14 mouse cellular contexts compared by ENCODE assay signal in the genomic region with DNA sequence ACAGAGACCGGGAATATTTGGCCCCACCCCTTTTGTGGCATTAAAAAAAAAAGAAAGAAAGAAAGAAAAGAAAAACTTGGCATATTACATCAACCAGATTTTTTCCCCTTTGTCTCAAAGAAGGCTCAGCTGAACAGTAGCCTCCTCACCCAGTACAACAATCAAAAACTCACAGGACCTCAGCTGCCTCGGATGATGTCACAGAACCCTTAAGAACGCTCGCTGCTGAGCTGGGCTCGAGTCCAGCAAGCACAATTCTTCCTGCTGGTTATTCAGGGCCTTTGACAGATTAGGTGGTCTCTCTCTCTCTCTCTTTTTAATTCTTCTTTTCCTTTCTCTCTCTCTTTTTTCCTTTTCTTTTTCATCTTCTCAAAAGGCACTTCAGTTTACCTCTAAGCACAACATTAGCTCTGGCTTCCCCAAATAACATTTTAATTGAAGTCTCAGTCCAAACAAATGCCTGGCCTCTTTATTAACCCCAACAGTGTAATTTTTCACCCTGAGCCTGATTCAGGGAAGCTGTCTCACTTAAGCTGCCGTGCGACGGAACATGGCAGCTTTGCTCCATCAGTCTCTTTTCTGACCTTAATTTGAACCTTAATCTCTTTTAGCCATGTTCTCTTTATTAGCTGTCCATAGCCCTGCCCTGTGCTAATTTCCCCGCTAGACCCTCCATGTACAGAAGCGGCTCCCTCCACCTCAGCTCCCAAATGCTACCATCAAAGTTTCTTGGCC. TPM values are rescaled to one million over a fixed set of nuclear protein-coding genes. Genes with fewer than 3 reads are reported as not detected.
DNase-seq lines count a peak whose midpoint lies in the region; ATAC-seq lines count a peak whose summit lies in the region.
"Had no signal": no experiment of that assay in that cellular context is flagged by ENCODE, and none has a peak within 500 bp of the region (broad histone marks: within the 10 kb centered on the region; RNA-seq: fewer than 3 reads in every experiment).

No protein-coding gene starts in this region.

- no peaks in the 10 kb centered on the region for H3K36me3 ChIP-seq in forebrain, embryonic 11.5 days (ENCODE audit: control insufficient read depth, insufficient read depth, low read length)
- H3K36me3 ChIP-seq in forebrain, embryonic 10.5 days (replicated peaks) = no peaks in the 10 kb centered on the region
- H3K36me3 ChIP-seq in hindbrain, embryonic 16.5 days (ENCODE audit: control insufficient read depth, insufficient read depth, low read length) = no peaks in the 10 kb centered on the region
- H3K36me3 ChIP-seq in intestine, embryonic 16.5 days (ENCODE audit: control insufficient read depth, insufficient read depth, low read length) = no peaks in the 10 kb centered on the region

- H3K4me2 ChIP-seq in forebrain, embryonic 11.5 days (ENCODE audit: low read depth, low read length, severe bottlenecking) = no peak overlapping the region
- no peak overlapping the region for H3K4me2 ChIP-seq in hindbrain, embryonic 16.5 days (ENCODE audit: low read length)
- no peak overlapping the region for H3K4me2 ChIP-seq in intestine, embryonic 16.5 days (ENCODE audit: low read depth, low read length)

- 10% methylated on average over 10 of the region's 10 CpGs for WGBS in forebrain, embryonic 11.5 days
- WGBS in forebrain, embryonic 10.5 days = 24% methylated on average over 10 of the region's 10 CpGs
- WGBS in hindbrain, embryonic 16.5 days = 20% methylated on average over 10 of the region's 10 CpGs
- 36% methylated on average over 10 of the region's 10 CpGs for WGBS in intestine, embryonic 16.5 days

- no peaks in the 10 kb centered on the region; the same call in 1 of the 2 replicates for H3K27me3 ChIP-seq in forebrain, embryonic 11.5 days (ENCODE audit: control insufficient read depth, insufficient read depth, low read length)
- peaks cover 77% of the 10 kb centered on the region for H3K27me3 ChIP-seq in forebrain, embryonic 10.5 days (ENCODE audit: poor library complexity, severe bottlenecking)
- no peaks in the 10 kb centered on the region for H3K27me3 ChIP-seq in hindbrain, embryonic 16.5 days (replicated peaks; ENCODE audit: control insufficient read depth, insufficient read depth, low read length)
- no peaks in the 10 kb centered on the region for H3K27me3 ChIP-seq in intestine, embryonic 16.5 days (replicated peaks; ENCODE audit: control insufficient read depth, insufficient read depth, low read length)

- H3K27ac ChIP-seq in forebrain, embryonic 11.5 days (ENCODE audit: low read depth, low read length) = no peak overlapping the region
- H3K27ac ChIP-seq in forebrain, embryonic 10.5 days = no peak overlapping the region; the same call in 1 of the 2 replicates
- H3K27ac ChIP-seq in hindbrain, embryonic 16.5 days (ENCODE audit: low read depth, low read length) = no peak overlapping the region
- H3K27ac ChIP-seq in intestine, embryonic 16.5 days (ENCODE audit: low read length) = no peak overlapping the region

- peak; percentile 73 for ATAC-seq in forebrain, embryonic 11.5 days (replicated peaks; ENCODE audit: low FRiP score)
- peak; percentile 54; the same call in 1 of the 2 replicates for ATAC-seq in hindbrain, embryonic 16.5 days
- ATAC-seq in intestine, embryonic 16.5 days = no peak

- peaks cover 5% of the 10 kb centered on the region for H3K4me1 ChIP-seq in forebrain, embryonic 11.5 days (replicated peaks; ENCODE audit: control insufficient read depth, insufficient read depth, low read length)
- peaks cover 42% of the 10 kb centered on the region for H3K4me1 ChIP-seq in forebrain, embryonic 10.5 days
- peaks cover 9% of the 10 kb centered on the region for H3K4me1 ChIP-seq in hindbrain, embryonic 16.5 days (ENCODE audit: control insufficient read depth, insufficient read depth, low read depth, low read length)
- no peaks in the 10 kb centered on the region for H3K4me1 ChIP-seq in intestine, embryonic 16.5 days (ENCODE audit: control insufficient read depth, insufficient read depth, low read length)

- no peak overlapping the region for H3K4me3 ChIP-seq in forebrain, embryonic 11.5 days (ENCODE audit: low read depth, low read length)
- H3K4me3 ChIP-seq in forebrain, embryonic 10.5 days = no peak overlapping the region
- no peak overlapping the region for H3K4me3 ChIP-seq in hindbrain, embryonic 16.5 days (ENCODE audit: low read length)
- no peak overlapping the region for H3K4me3 ChIP-seq in intestine, embryonic 16.5 days (ENCODE audit: low read length)

- no peak for DNase-seq in forebrain, embryonic 11.5 days (ENCODE audit: low spot score)
- DNase-seq in forebrain, embryonic 10.5 days (ENCODE audit: extremely low spot score, low spot score) = no peak
- DNase-seq in kidney, postnatal 4 days = peak; percentile 52 to 60
- no peak for DNase-seq in kidney, adult 8-10 months
- DNase-seq in embryo, embryonic 10.5 days (ENCODE audit: low spot score) = peak; percentile 59
- DNase-seq in c-Kit-positive CD71-positive TER-119-positive erythroid progenitor cells, embryonic 14.5 days (ENCODE audit: low spot score) = no peak
- DNase-seq: cerebellum, adult 11 months; gastrocnemius, postnatal 10 days; kidney, postnatal 25 days; lung, adult 2 months; right cerebral cortex, adult 18-20 months; thymus, postnatal 25 days had no signal

- H3K9ac ChIP-seq in forebrain, embryonic 11.5 days (ENCODE audit: low read length) = no peak overlapping the region
- H3K9ac ChIP-seq in hindbrain, embryonic 16.5 days (ENCODE audit: low read depth, low read length) = no peak overlapping the region; the same call in 1 of the 2 replicates
- no peak overlapping the region for H3K9ac ChIP-seq in intestine, embryonic 16.5 days (ENCODE audit: low read depth, low read length)

- H3K9me3 ChIP-seq in forebrain, embryonic 11.5 days (ENCODE audit: control insufficient read depth, low read length) = no peaks in the 10 kb centered on the region
- no peaks in the 10 kb centered on the region for H3K9me3 ChIP-seq in forebrain, embryonic 10.5 days
- H3K9me3 ChIP-seq in hindbrain, embryonic 16.5 days (ENCODE audit: control insufficient read depth, low read length) = no peaks in the 10 kb centered on the region
- no peaks in the 10 kb centered on the region for H3K9me3 ChIP-seq in intestine, embryonic 16.5 days (ENCODE audit: control insufficient read depth, low read length)

RNA-seq across cellular contexts. Expression of a gene that starts 19.9 kb away (rescaled TPM):
- polyA plus RNA-seq in forebrain, embryonic 11.5 days (2014; fragmentation: Nextera tagmentation; extraction: Ambion mirVana) = 7.6 and 8.5 TPM in 2 replicates
- polyA plus RNA-seq in forebrain, embryonic 10.5 days (2016; fragmentation: Nextera tagmentation; extraction: Ambion mirVana) = 3.1 and 3.8 TPM in 2 replicates
- 6.1 and 6.9 TPM in 2 replicates for polyA plus RNA-seq in hindbrain, embryonic 16.5 days (2015; fragmentation: Nextera tagmentation; extraction: Ambion mirVana)
- polyA plus RNA-seq in intestine, embryonic 16.5 days (2015; fragmentation: Nextera tagmentation; extraction: Ambion mirVana) = 1.8 TPM in 2 replicates

Comparison
In these comparisons a context has a peak if more than half of its experiments do, and no peak if none do; other contexts are left out.
1. DNase-seq: peak in kidney, postnatal 4 days (2 of 2) and embryo, embryonic 10.5 days (single experiment); none in forebrain, embryonic 11.5 days (single experiment), forebrain, embryonic 10.5 days (single experiment), kidney, adult 8-10 months (0 of 2) and c-Kit-positive CD71-positive TER-119-positive erythroid progenitor cells, embryonic 14.5 days (single experiment).